Mouse (Mus musculus): ENCODE data around the gene Lrrc10b. TPM values are rescaled to one million over a fixed set of nuclear protein-coding genes. Genes with fewer than 3 reads are reported as not detected.

Lrrc10b gene
- total and polyA plus RNA-seq, 3 experiments, result not detected

DNA sequence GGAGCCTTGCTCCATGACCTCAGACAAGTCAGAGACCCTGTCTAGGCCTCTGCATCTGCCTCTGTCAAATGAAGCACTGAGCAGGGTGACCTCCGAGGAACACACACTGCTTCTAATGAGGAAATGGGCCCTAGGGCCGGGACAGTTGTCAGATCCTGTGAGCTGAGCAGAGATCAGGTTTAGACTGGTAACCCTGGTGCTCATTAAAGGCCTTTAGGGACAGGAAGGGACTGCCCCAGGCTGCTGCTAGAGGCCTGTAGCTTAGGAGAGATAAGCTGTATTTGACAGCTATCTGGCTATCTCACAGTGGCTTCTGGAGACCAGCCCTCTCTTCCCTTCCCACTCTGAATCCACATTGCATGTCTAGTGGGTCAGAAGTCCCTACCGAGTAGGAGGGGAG is 25.9 kb downstream of the Lrrc10b start:
- no peak for TF ChIP-seq CTCF (IDR thresholded peaks at IDR 0.05; ENCODE audit: low read depth, low read length)
- TF ChIP-seq TAL1 (conservative IDR thresholded peaks at IDR 0.05; ENCODE audit: low read depth, low read length), result no peak
- TF ChIP-seq GATA1 (IDR thresholded peaks at IDR 0.05; ENCODE audit: borderline replicate concordance, low read length), result no peak
- no peak for TF ChIP-seq GATA2 (IDR thresholded peaks at IDR 0.05; ENCODE audit: borderline replicate concordance, low read depth, low read length)
- TF ChIP-seq POLR2AphosphoS5 (IDR thresholded peaks at IDR 0.05; ENCODE audit: insufficient replicate concordance, low read depth, low read length), result no peak
- Histone ChIP-seq H3K27me3 (ENCODE audit: insufficient read depth, low read length) (peaks cover 30% of the 10 kb centered on the region; the same call in 1 of the 2 replicates), H3K4me3 (ENCODE audit: low read depth, low read length) (no peak overlapping the region), H3K9me3 (replicated peaks) (no peaks in the 10 kb centered on the region), H3K4me1 (ENCODE audit: insufficient read depth, low read depth, low read length) (no peaks in the 10 kb centered on the region), H3K36me3 (replicated peaks) (no peaks in the 10 kb centered on the region)
- ATAC-seq (ENCODE audit: extremely low read depth, insufficient number of reproducible peaks, low FRiP score, poor library complexity, severe bottlenecking) (no peak), DNase-seq (ENCODE audit: low spot score) (no peak)

DNA sequence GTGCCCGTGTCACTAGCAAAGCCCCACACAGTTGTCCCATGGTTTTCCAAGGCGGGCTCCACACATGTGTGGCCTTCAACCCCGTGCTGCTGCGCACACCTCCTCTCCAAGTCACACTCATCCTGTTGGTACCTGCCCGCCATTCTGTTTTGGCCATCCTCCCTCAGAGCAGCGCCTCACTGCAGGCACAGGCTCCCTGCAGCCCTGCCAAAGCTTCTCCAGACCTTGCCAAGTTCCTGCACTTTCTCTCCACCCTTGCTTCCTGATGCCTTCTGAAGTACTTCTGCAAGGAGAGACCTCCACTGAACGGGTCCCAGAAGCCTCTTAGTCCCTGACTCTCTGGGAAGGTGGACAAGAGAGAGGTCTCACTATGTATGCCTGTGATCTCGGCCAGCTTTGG is 27.9 kb downstream of the Lrrc10b start:
- no peak overlapping the region for H3K4me3 ChIP-seq (ENCODE audit: low read depth, low read length)
- no peaks in the 10 kb centered on the region for H3K36me3 ChIP-seq (replicated peaks)
- TF ChIP-seq GATA2 (IDR thresholded peaks at IDR 0.05; ENCODE audit: borderline replicate concordance, low read depth, low read length) (no peak), TAL1 (conservative IDR thresholded peaks at IDR 0.05; ENCODE audit: low read depth, low read length) (no peak), GATA1 (IDR thresholded peaks at IDR 0.05; ENCODE audit: borderline replicate concordance, low read length) (no peak), POLR2AphosphoS5 (IDR thresholded peaks at IDR 0.05; ENCODE audit: insufficient replicate concordance, low read depth, low read length) (no peak)
- no peaks in the 10 kb centered on the region for H3K9me3 ChIP-seq (replicated peaks)
- no peak for ATAC-seq (ENCODE audit: extremely low read depth, insufficient number of reproducible peaks, low FRiP score, poor library complexity, severe bottlenecking)
- DNase-seq (ENCODE audit: low spot score), result no peak
- H3K27me3 ChIP-seq (ENCODE audit: insufficient read depth, low read length), result peaks cover 27% of the 10 kb centered on the region; the same call in 1 of the 2 replicates
- no peaks in the 10 kb centered on the region for H3K4me1 ChIP-seq (ENCODE audit: insufficient read depth, low read depth, low read length)

DNA sequence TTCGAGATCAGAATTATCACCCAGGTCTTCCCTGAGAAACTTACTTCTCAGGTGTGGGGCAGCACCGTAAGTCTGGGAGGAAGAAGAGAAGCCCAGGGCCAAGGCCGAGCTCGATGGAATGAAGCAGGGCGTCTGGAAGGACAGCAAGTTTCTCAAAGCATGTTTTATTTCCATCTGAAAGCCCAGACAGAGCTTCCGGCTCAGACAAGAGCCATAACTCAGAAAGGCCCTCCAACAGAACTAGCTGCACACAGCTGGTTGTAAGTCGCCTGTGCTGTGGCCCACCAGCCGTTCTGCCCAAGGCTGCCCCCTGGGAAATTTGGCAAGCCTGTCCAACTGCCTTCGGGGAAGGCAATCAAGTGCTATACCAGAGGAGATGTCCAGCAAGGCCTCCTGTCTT is 29.8 kb downstream of the Lrrc10b start:
- peaks cover 27% of the 10 kb centered on the region; the same call in 1 of the 2 replicates for H3K27me3 ChIP-seq (ENCODE audit: insufficient read depth, low read length)
- no peaks in the 10 kb centered on the region for H3K36me3 ChIP-seq (replicated peaks)
- H3K4me1 ChIP-seq (ENCODE audit: insufficient read depth, low read depth, low read length), result no peaks in the 10 kb centered on the region
- ATAC-seq (ENCODE audit: extremely low read depth, insufficient number of reproducible peaks, low FRiP score, poor library complexity, severe bottlenecking), result no peak
- no peak for DNase-seq (ENCODE audit: low spot score)
- no peak overlapping the region for H3K4me3 ChIP-seq (ENCODE audit: low read depth, low read length)
- TF ChIP-seq GATA2 (IDR thresholded peaks at IDR 0.05; ENCODE audit: borderline replicate concordance, low read depth, low read length), result no peak
- TF ChIP-seq GATA1 (IDR thresholded peaks at IDR 0.05; ENCODE audit: borderline replicate concordance, low read length), result no peak
- TF ChIP-seq POLR2AphosphoS5 (IDR thresholded peaks at IDR 0.05; ENCODE audit: insufficient replicate concordance, low read depth, low read length), result no peak
- no peak for TF ChIP-seq TAL1 (conservative IDR thresholded peaks at IDR 0.05; ENCODE audit: low read depth, low read length)
- TF ChIP-seq CTCF (IDR thresholded peaks at IDR 0.05; ENCODE audit: low read depth, low read length), result no peak
- no peaks in the 10 kb centered on the region for H3K9me3 ChIP-seq (replicated peaks)

DNA sequence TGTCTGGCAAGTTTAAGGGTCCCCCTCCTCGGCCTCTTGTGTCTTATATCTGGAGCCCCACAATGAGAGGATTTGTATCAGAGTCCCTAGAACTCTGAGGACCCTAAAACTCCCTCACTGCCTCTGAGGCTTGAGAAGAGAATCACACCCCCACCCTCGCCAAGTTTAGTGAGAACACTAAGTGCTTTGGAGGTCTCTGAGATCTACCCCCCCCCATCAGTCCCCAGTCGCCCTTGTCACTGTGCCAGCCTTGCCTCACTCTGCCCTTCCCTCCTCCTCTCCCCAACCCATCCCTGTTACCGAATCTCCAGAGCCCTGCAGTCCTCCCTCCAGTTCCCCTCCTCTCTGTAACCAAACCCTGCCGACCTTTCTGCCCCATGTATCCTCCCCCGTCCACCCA is 30.5 kb downstream of the Lrrc10b start:
- DNase-seq (ENCODE audit: low spot score) (no peak), ATAC-seq (ENCODE audit: extremely low read depth, insufficient number of reproducible peaks, low FRiP score, poor library complexity, severe bottlenecking) (no peak)
- Histone ChIP-seq H3K27me3 (ENCODE audit: insufficient read depth, low read length) (peaks cover 27% of the 10 kb centered on the region; the same call in 1 of the 2 replicates), H3K36me3 (replicated peaks) (no peaks in the 10 kb centered on the region), H3K9me3 (replicated peaks) (no peaks in the 10 kb centered on the region), H3K4me1 (ENCODE audit: insufficient read depth, low read depth, low read length) (no peaks in the 10 kb centered on the region), H3K4me3 (ENCODE audit: low read depth, low read length) (no peak overlapping the region)
- TF ChIP-seq POLR2AphosphoS5 (IDR thresholded peaks at IDR 0.05; ENCODE audit: insufficient replicate concordance, low read depth, low read length) (no peak), TAL1 (conservative IDR thresholded peaks at IDR 0.05; ENCODE audit: low read depth, low read length) (no peak), CTCF (IDR thresholded peaks at IDR 0.05; ENCODE audit: low read depth, low read length) (no peak), GATA1 (IDR thresholded peaks at IDR 0.05; ENCODE audit: borderline replicate concordance, low read length) (no peak), GATA2 (IDR thresholded peaks at IDR 0.05; ENCODE audit: borderline replicate concordance, low read depth, low read length) (no peak)

DNA sequence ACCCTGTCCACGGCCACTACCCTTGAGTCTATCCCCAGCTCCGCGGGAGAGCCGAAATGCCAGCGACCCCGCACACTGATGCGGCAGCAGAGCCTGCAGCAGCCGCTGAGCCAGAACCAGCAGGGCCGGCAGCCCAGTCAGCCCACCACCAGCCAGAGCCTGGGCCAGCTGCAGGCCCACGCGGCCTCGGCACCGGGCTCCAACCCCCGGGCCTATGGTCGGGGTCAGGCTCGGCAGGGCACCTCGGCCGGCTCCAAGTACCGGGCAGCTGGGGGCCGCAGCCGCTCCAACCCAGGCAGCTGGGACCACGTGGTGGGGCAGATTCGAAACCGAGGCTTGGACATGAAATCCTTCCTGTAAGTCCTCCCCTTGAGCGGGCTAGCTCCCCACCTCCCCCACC is 31.0 kb downstream of the Lrrc10b start:
- H3K4me1 ChIP-seq (ENCODE audit: insufficient read depth, low read depth, low read length), result no peaks in the 10 kb centered on the region
- no peak overlapping the region for H3K4me3 ChIP-seq (ENCODE audit: low read depth, low read length)
- no peaks in the 10 kb centered on the region for H3K36me3 ChIP-seq (replicated peaks)
- H3K9me3 ChIP-seq (replicated peaks), result no peaks in the 10 kb centered on the region
- TF ChIP-seq GATA2 (IDR thresholded peaks at IDR 0.05; ENCODE audit: borderline replicate concordance, low read depth, low read length) (no peak), CTCF (IDR thresholded peaks at IDR 0.05; ENCODE audit: low read depth, low read length) (no peak), TAL1 (conservative IDR thresholded peaks at IDR 0.05; ENCODE audit: low read depth, low read length) (no peak), POLR2AphosphoS5 (IDR thresholded peaks at IDR 0.05; ENCODE audit: insufficient replicate concordance, low read depth, low read length) (no peak), GATA1 (IDR thresholded peaks at IDR 0.05; ENCODE audit: borderline replicate concordance, low read length) (no peak)
- DNase-seq (ENCODE audit: low spot score), result no peak
- H3K27me3 ChIP-seq (ENCODE audit: insufficient read depth, low read length), result peaks cover 27% of the 10 kb centered on the region; the same call in 1 of the 2 replicates
- no peak for ATAC-seq (ENCODE audit: extremely low read depth, insufficient number of reproducible peaks, low FRiP score, poor library complexity, severe bottlenecking)

DNA sequence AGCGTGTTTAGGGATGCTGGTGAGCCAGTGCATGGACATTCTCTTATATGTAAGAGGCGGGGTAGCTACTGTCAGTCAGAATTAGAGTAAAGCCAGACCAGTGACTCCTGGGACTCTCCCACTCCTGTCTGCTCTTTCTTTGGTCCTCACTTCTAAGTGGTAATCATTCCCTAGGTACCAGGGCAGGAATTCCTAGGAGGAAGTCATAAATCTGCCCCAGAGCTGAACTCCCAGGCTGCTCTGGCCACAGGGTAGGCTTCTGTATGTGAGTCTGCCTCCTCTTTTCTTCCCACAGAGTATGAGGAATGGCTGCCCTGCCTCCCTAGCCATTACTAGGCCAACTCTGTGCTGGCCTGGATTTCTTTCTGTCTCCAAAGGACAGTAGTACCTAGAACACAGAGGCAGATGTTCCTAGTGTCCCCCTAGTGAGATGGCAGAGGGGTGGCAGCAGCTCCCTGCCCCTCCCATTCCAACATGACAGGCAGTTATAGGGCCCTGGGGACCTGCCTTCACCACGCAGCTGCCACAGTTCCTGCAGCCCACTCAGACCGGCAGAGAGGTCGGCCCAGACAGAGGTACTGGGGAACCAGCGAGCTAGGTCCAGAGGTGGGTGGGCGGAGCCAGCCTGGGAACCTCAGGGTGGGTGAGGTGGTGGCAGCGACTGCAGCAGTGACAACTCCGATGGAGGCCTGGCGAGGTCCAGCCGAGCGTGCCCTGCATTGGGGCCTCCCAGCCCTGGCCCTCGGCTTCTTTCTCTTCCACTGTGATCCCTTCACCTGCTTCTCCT is 31.6 kb downstream of the Lrrc10b start:
- H3K36me3 ChIP-seq (replicated peaks), result no peaks in the 10 kb centered on the region
- peaks cover 24% of the 10 kb centered on the region; the same call in 1 of the 2 replicates for H3K27me3 ChIP-seq (ENCODE audit: insufficient read depth, low read length)
- DNase-seq (ENCODE audit: low spot score), result no peak
- no peak for ATAC-seq (ENCODE audit: extremely low read depth, insufficient number of reproducible peaks, low FRiP score, poor library complexity, severe bottlenecking)
- TF ChIP-seq CTCF (IDR thresholded peaks at IDR 0.05; ENCODE audit: low read depth, low read length) (no peak), POLR2AphosphoS5 (IDR thresholded peaks at IDR 0.05; ENCODE audit: insufficient replicate concordance, low read depth, low read length) (no peak)
- no peaks in the 10 kb centered on the region for H3K4me1 ChIP-seq (ENCODE audit: insufficient read depth, low read depth, low read length)
- H3K4me3 ChIP-seq (ENCODE audit: low read depth, low read length), result no peak overlapping the region
- H3K9me3 ChIP-seq (replicated peaks), result no peaks in the 10 kb centered on the region

All from G1E (cell line).